Mouse (Mus musculus) stomach, postnatal 0 days (tissue): ENCODE results near the gene Magi2.

Source experiments
- CTCF ChIP-seq: IDR thresholded peaks from 2 replicates; pipeline ENCODE4 v1.5.1; 2016; ENCODE audit warnings: antibody characterized with exemption, low read depth, mild to moderate bottlenecking, moderate library complexity
- EP300 ChIP-seq: optimal IDR thresholded peaks from 2 replicates; pipeline ENCODE3; 2016; ENCODE audit warnings: antibody characterized with exemption

GRCm38 (mm10) chr5:19400738-19401408 lies 174.0 kb downstream of the Magi2 start:
- TF ChIP-seq CTCF (peak; percentile 82), EP300 (no peak)
